14 mouse cellular contexts compared by ENCODE assay signal in genomic region chr6:31092760-31093159, GRCm38 (mm10).
DNase-seq lines count a peak whose midpoint lies in the region; ATAC-seq and TF ChIP-seq lines count a peak whose summit lies in the region.
"Had no signal": no experiment of that assay in that cellular context is flagged by ENCODE, and none has a peak within 500 bp of the region (broad histone marks: within the 10 kb centered on the region; RNA-seq: fewer than 3 reads in every experiment).

No protein-coding gene starts in this region.

- peaks cover 37% of the 10 kb centered on the region; the same call in 1 of the 2 replicates for H3K79me2 ChIP-seq in liver, adult 2 months (ENCODE audit: control insufficient read depth, insufficient read depth, low read length)

- peak; percentile 71 for ATAC-seq in cerebellum, adult (ENCODE audit: insufficient number of reproducible peaks, low FRiP score, low TSS enrichment)
- ATAC-seq: midbrain, embryonic 15.5 days had no signal

- no peak for DNase-seq in cerebellum, postnatal 4 days (ENCODE audit: low spot score in 2 of 2)
- peak; percentile 96 for DNase-seq in liver, adult 2 months (ENCODE audit: extremely low read depth, low read depth, low spot score)
- DNase-seq in liver (no peak), NIH3T3 (ENCODE audit: low read depth) (peak; percentile 68)
- peak; percentile 82 for DNase-seq in cerebellum, adult 9-11 months
- no peak for DNase-seq in thymus, postnatal 0 days (ENCODE audit: low spot score)
- DNase-seq in left cerebral cortex, adult 2 months (ENCODE audit: extremely low spot score in 1 of 2, low spot score in 2 of 2) = no peak
- DNase-seq: adrenal gland, postnatal 10 days; heart, postnatal 14 days; layer of hippocampus, adult 9-11 months; thymus, postnatal 36 days had no signal

- no peak overlapping the region; the same call in 1 of the 2 replicates for H3K9ac ChIP-seq in liver, adult 2 months (ENCODE audit: low read depth, low read length)
- H3K9ac ChIP-seq: midbrain, embryonic 15.5 days; stomach, embryonic 15.5 days had no signal

- H3K4me1 ChIP-seq in liver, adult 2 months (ENCODE audit: control insufficient read depth, insufficient read depth, low read length) = peaks cover 52% of the 10 kb centered on the region

- H3K27me3 ChIP-seq in liver, adult 2 months (ENCODE audit: control insufficient read depth, insufficient read depth, low read length) = no peaks in the 10 kb centered on the region
- H3K27me3 ChIP-seq: midbrain, embryonic 15.5 days; stomach, embryonic 15.5 days had no signal

- H3K4me3 ChIP-seq in liver, adult 2 months (ENCODE audit: insufficient read depth, low read depth, low read length) = no peak overlapping the region
- H3K4me3 ChIP-seq in left cerebral cortex, adult 2 months = no peak overlapping the region
- H3K4me3 ChIP-seq: midbrain, embryonic 15.5 days; stomach, embryonic 15.5 days had no signal

- no peak for TF ChIP-seq CTCF in liver, adult 2 months (IDR thresholded peaks at IDR 0.05; ENCODE audit: low read depth, low read length)
- TF ChIP-seq CTCF in left cerebral cortex, adult 2 months (IDR thresholded peaks at IDR 0.05) = no peak

- peaks cover 32% of the 10 kb centered on the region for H3K36me3 ChIP-seq in liver, adult 2 months (ENCODE audit: control insufficient read depth, insufficient read depth, low read length)
- H3K36me3 ChIP-seq: midbrain, embryonic 15.5 days; stomach, embryonic 15.5 days had no signal

- H3K27ac ChIP-seq in liver, adult 2 months (replicated peaks; ENCODE audit: insufficient read depth, low read depth, low read length) = peak overlapping the region; percentile 71
- H3K27ac ChIP-seq in left cerebral cortex, adult 2 months = no peak overlapping the region
- H3K27ac ChIP-seq: midbrain, embryonic 15.5 days; stomach, embryonic 15.5 days had no signal

- no peak for TF ChIP-seq POLR2A in liver, adult 2 months (IDR thresholded peaks at IDR 0.05; ENCODE audit: extremely low read depth, insufficient read depth, low read length)

- intact Hi-C loops in left cerebral cortex, adult 2 months (cut with DNase I) = no loop called here

- 14% methylated on average over 5 of the region's 5 CpGs for WGBS in liver, adult 2 months

Comparison
In these comparisons a context has a peak if more than half of its experiments do, and no peak if none do; other contexts are left out.
1. DNase-seq: peak in liver, adult 2 months (single experiment), NIH3T3 (single experiment) and cerebellum, adult 9-11 months (single experiment); none in cerebellum, postnatal 4 days (0 of 2), liver (single experiment), thymus, postnatal 0 days (single experiment) and left cerebral cortex, adult 2 months (0 of 2).